In genomic region chr8:47905256-47905655, GRCm38 (mm10) we compare ENCODE assay signal across 16 mouse cellular contexts.
"Had no signal": no experiment of that assay in that cellular context is flagged by ENCODE, and none has a peak within 500 bp of the region (broad histone marks: within the 10 kb centered on the region; RNA-seq: fewer than 3 reads in every experiment).

No protein-coding gene starts in this region.

- H3K4me2 ChIP-seq: neural tube, embryonic 12.5 days; neural tube, embryonic 13.5 days; stomach, embryonic 15.5 days had no signal

- H3K4me1 ChIP-seq: neural tube, embryonic 12.5 days; neural tube, embryonic 13.5 days; stomach, embryonic 15.5 days had no signal

- DNase-seq: retina, postnatal 1 day; right cerebral cortex, adult 18-20 months; right cerebral cortex, postnatal 14 days; right cerebral cortex, postnatal 25 days; right cerebral cortex, postnatal 4 days; spleen, adult 18-20 months; thymus, adult 18-20 months; thymus, adult 2 months; thymus, postnatal 14 days; thymus, postnatal 25 days; thymus, postnatal 36 days; thymus, postnatal 4 days had no signal

- H3K9me3 ChIP-seq: stomach, embryonic 15.5 days had no signal

- H3K36me3 ChIP-seq: neural tube, embryonic 12.5 days; neural tube, embryonic 13.5 days; stomach, embryonic 15.5 days had no signal

- H3K9ac ChIP-seq: neural tube, embryonic 12.5 days; neural tube, embryonic 13.5 days; stomach, embryonic 15.5 days had no signal

- H3K27me3 ChIP-seq: neural tube, embryonic 12.5 days; neural tube, embryonic 13.5 days; stomach, embryonic 15.5 days had no signal

- H3K4me3 ChIP-seq: neural tube, embryonic 12.5 days; neural tube, embryonic 13.5 days; stomach, embryonic 15.5 days had no signal

- H3K27ac ChIP-seq: neural tube, embryonic 12.5 days; neural tube, embryonic 13.5 days; stomach, embryonic 15.5 days; stomach, postnatal 0 days had no signal
